24 mouse cellular contexts compared by ENCODE assay signal in genomic region chr4:133235415-133235814, GRCm38 (mm10). TPM values are rescaled to one million over a fixed set of nuclear protein-coding genes. Genes with fewer than 3 reads are reported as not detected.
"Had no signal": no experiment of that assay in that cellular context is flagged by ENCODE, and none has a peak within 500 bp of the region (broad histone marks: within the 10 kb centered on the region; RNA-seq: fewer than 3 reads in every experiment).

No protein-coding gene starts in this region.

- H3K4me2 ChIP-seq: intestine, embryonic 15.5 days; liver, embryonic 12.5 days; lung, embryonic 14.5 days; midbrain, embryonic 11.5 days; midbrain, embryonic 15.5 days; neural tube, embryonic 12.5 days; neural tube, embryonic 15.5 days had no signal

- H3K9me3 ChIP-seq: intestine, embryonic 15.5 days; liver, embryonic 12.5 days; midbrain, embryonic 15.5 days; neural tube, embryonic 12.5 days; neural tube, embryonic 15.5 days had no signal

- H3K4me3 ChIP-seq: intestine, embryonic 15.5 days; left cerebral cortex, adult 2 months; liver, embryonic 12.5 days; midbrain, embryonic 15.5 days; neural tube, embryonic 12.5 days; neural tube, embryonic 15.5 days had no signal

- H3K36me3 ChIP-seq: intestine, embryonic 15.5 days; liver, embryonic 12.5 days; midbrain, embryonic 15.5 days; neural tube, embryonic 12.5 days; neural tube, embryonic 15.5 days had no signal

- DNase-seq: kidney, adult 2 months; kidney, postnatal 10 days; kidney, postnatal 4 days; layer of hippocampus, postnatal 36 days; lung, embryonic 14.5 days; lung, postnatal 10 days; lung, postnatal 36 days; right cerebral cortex, adult 18-20 months; right cerebral cortex, postnatal 14 days; right cerebral cortex, postnatal 4 days; thymus, postnatal 25 days had no signal

- H3K9ac ChIP-seq: intestine, embryonic 15.5 days; liver, embryonic 12.5 days; lung, embryonic 14.5 days; midbrain, embryonic 15.5 days; neural tube, embryonic 12.5 days; neural tube, embryonic 15.5 days had no signal

- H3K27ac ChIP-seq: intestine, embryonic 15.5 days; left cerebral cortex, adult 2 months; liver, embryonic 12.5 days; midbrain, embryonic 15.5 days; neural tube, embryonic 12.5 days; neural tube, embryonic 15.5 days had no signal

- H3K4me1 ChIP-seq: intestine, embryonic 15.5 days; midbrain, embryonic 15.5 days had no signal

- ATAC-seq: intestine, embryonic 15.5 days; liver, embryonic 12.5 days; midbrain, embryonic 15.5 days had no signal

RNA-seq across cellular contexts. Expression of gene Gpr3, which starts 23.1 kb away (rescaled TPM):
- total RNA-seq: megakaryocyte-erythroid progenitor cell, adult 5-6 weeks had no signal
- polyA plus RNA-seq: kidney, embryonic 14.5 days; liver, embryonic 12.5 days; liver, embryonic 16.5 days; lung, embryonic 14.5 days; stomach, embryonic 14.5 days; thymus, postnatal 0 days had no signal

RNA-seq across cellular contexts. Expression of gene Cd164l2, which starts 23.5 kb away (rescaled TPM):
- total RNA-seq: megakaryocyte progenitor cell, adult 5-6 weeks; megakaryocyte-erythroid progenitor cell, adult 5-6 weeks had no signal
